Mouse (Mus musculus): Measurements from ENCODE around the gene Il9r.
"Not testable (repeated sequence)": the region's sequence is repeated elsewhere in the genome, so short reads cannot be mapped to it uniquely, and the experiment has no call there.

Gene Il9r

GRCm38 (mm10) chr11:32226124-32226871, 26.2 kb upstream of the Il9r start, which contains the start of gene Mpg:
Gene Mpg (plus strand): TSS chr11:32226505.
- DNase-seq (ENCODE audit: low spot score in 2 of 2) = peak in 1 of 2 experiments; percentile 88

- DNase-seq (ENCODE audit: low spot score in 2 of 2) = no peak
Measured at GRCm38 (mm10) chr11:32225222-32226104, 25.4 kb upstream of the Il9r start.

- DNase-seq (ENCODE audit: low spot score in 2 of 2) = no peak
Measured at GRCm38 (mm10) chr11:32224468-32225139, 24.5 kb upstream of the Il9r start.

- DNase-seq (ENCODE audit: low spot score in 2 of 2) = no peak
Measured at GRCm38 (mm10) chr11:32223297-32223967, 23.4 kb upstream of the Il9r start.

- DNase-seq (ENCODE audit: low spot score in 2 of 2) = no peak
Measured at GRCm38 (mm10) chr11:32222570-32223194, 22.6 kb upstream of the Il9r start.

GRCm38 (mm10) chr11:32221951-32222409, 21.9 kb upstream of the Il9r start, which contains the start of gene Rhbdf1:
Gene Rhbdf1 (minus strand): TSS chr11:32222300.
- DNase-seq (ENCODE audit: low spot score in 2 of 2) = no peak

- DNase-seq (ENCODE audit: low spot score in 2 of 2) = no peak
Measured at GRCm38 (mm10) chr11:32221225-32221950, 21.3 kb upstream of the Il9r start.

GRCm38 (mm10) chr11:32220607-32221224, 20.6 kb upstream of the Il9r start:
- DNase-seq (ENCODE audit: low spot score in 2 of 2) = no peak

GRCm38 (mm10) chr11:32219287-32219686, 19.2 kb upstream of the Il9r start:
- DNase-seq (ENCODE audit: low spot score in 2 of 2) = no peak

GRCm38 (mm10) chr11:32218501-32219050, 18.5 kb upstream of the Il9r start:
- no peak for DNase-seq (ENCODE audit: low spot score in 2 of 2)

- peak in 1 of 2 experiments; percentile 80 for DNase-seq (ENCODE audit: low spot score in 2 of 2)
Measured at GRCm38 (mm10) chr11:32216851-32217250, 16.8 kb upstream of the Il9r start.

GRCm38 (mm10) chr11:32215372-32216162, 15.5 kb upstream of the Il9r start:
- no peak for DNase-seq (ENCODE audit: low spot score in 2 of 2)

- no peak for DNase-seq (ENCODE audit: low spot score in 2 of 2)
Measured at GRCm38 (mm10) chr11:32210623-32211022, 10.5 kb upstream of the Il9r start.

- DNase-seq (ENCODE audit: low spot score in 2 of 2) = peak; percentile 95 to 98
Measured at GRCm38 (mm10) chr11:32205058-32205873, 5.2 kb upstream of the Il9r start, which contains the start of gene Snrnp25. Gene Snrnp25 (plus strand): TSS chr11:32205415.

- DNase-seq (ENCODE audit: low spot score in 2 of 2) = no peak
Measured at GRCm38 (mm10) chr11:32201922-32202685, 2.0 kb upstream of the Il9r start.

GRCm38 (mm10) chr11:32200992-32201391, 913 bp upstream of the Il9r start:
- not testable (repeated sequence) for DNase-seq (ENCODE audit: low spot score in 2 of 2)

GRCm38 (mm10) chr11:32199230-32199629, 849 bp downstream of the Il9r start:
- DNase-seq (ENCODE audit: low spot score in 2 of 2) = no peak
